Mouse (Mus musculus) embryonic fibroblast, embryonic 13.5 days (primary cell): ENCODE data around the gene Dnmbp.

Experiments
- CTCF ChIP-seq: IDR thresholded peaks from 2 replicates; pipeline ENCODE4 v1.5.1; 2011; ENCODE audit warnings: mild to moderate bottlenecking, control low read depth, low read length, moderate library complexity, borderline replicate concordance; ENCODE audit not compliant: insufficient read depth
- POLR2A ChIP-seq: IDR thresholded peaks from 2 replicates; pipeline ENCODE4 v1.6.1; 2011; ENCODE audit warnings: low read depth, mild to moderate bottlenecking, control low read depth, low read length, moderate library complexity

DNA sequence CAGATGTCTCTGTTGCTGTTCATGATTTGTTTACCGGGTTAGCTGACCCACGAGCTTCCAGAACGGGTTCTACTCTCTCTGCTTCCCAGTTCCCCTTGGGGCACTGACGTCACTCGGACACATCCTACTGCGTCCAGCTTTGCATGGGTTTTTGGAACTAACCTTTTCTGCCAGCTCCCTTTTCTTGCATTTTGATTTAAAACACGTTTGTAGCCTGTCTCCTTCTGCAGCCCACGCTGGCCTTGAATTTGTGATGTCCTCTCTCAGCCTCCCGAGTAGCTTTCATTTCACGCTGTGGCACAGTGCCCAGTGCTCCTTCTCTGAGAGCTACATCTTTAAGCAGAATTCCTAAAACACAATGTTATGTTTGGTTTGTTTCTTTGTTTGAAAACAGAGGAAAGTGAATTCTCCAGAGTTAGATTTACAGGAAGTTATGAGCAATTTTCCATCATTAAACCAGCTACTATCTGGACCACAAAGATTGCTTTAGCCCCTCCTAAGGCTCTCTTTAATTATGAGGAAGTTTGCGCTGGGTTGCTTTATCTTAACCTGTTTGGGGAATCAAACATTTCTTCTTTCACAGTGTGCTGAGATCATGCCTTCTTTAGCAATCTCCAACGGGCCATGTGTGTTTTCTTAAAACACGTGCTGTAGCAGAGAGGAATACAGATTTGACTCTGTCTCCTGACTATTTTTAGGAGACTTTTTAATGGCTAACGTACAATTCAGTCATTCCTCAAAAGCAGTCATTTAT is 124.2 kb downstream of the Dnmbp start:
- TF ChIP-seq CTCF, result no peak
- no peak for TF ChIP-seq POLR2A
